Mouse (Mus musculus) heart, embryonic 13.5 days (tissue): Measurements from ENCODE around the gene Coro6. TPM values are rescaled to one million over a fixed set of nuclear protein-coding genes. Genes with fewer than 3 reads are reported as not detected.

ENCODE experiments used
- ATAC-seq: fragments of 200-750 bp; cut with Nextera tagmentation; 2 replicates; pipeline ENCODE4 v1.8.0; 2017; ENCODE audit warnings: moderate TSS enrichment; ENCODE audit not compliant: insufficient number of reproducible peaks, low FRiP score, low TSS enrichment; ENCODE audit errors: extremely low read depth
- H3K27ac ChIP-seq: fragments of 300-500 bp; sonication (generic); replicated peaks from 2 replicates; pipeline ENCODE4 v1.5.1; 2015; ENCODE audit warnings: moderate library complexity, mild to moderate bottlenecking, inconsistent platforms
- H3K27me3 ChIP-seq: fragments of 300-500 bp; sonication (generic); replicated peaks from 2 replicates; pipeline ENCODE4 v1.6.1; 2015; ENCODE audit warnings: mild to moderate bottlenecking, inconsistent platforms
- H3K36me3 ChIP-seq: fragments of 300-500 bp; sonication (generic); 2 replicates; pipeline ENCODE4 v1.6.1; 2015; ENCODE audit warnings: mild to moderate bottlenecking, inconsistent platforms
- H3K4me1 ChIP-seq: fragments of 300-500 bp; sonication (generic); 2 replicates; pipeline ENCODE4 v1.6.1; 2015; ENCODE audit warnings: inconsistent platforms
- H3K4me2 ChIP-seq: fragments of 300-500 bp; sonication (generic); 2 replicates; pipeline ENCODE4 v1.6.1; 2015; ENCODE audit warnings: inconsistent platforms, mild to moderate bottlenecking, moderate library complexity
- H3K4me3 ChIP-seq: fragments of 300-500 bp; sonication (generic); 2 replicates; pipeline ENCODE4 v1.5.1; 2015; ENCODE audit warnings: moderate library complexity, mild to moderate bottlenecking, inconsistent platforms
- H3K9ac ChIP-seq: fragments of 300-500 bp; sonication (generic); 2 replicates; pipeline ENCODE4 v1.6.1; 2015; ENCODE audit warnings: inconsistent platforms, mild to moderate bottlenecking, moderate library complexity
- H3K9me3 ChIP-seq: fragments of 300-500 bp; sonication (generic); 2 replicates; pipeline ENCODE4 v1.6.1; 2016; ENCODE audit warnings: inconsistent platforms
- WGBS: fragments of 180-500 bp; shearing (Covaris S2); methylation state at CpG from one replicate; pipeline ENCODE4 v1.1.7; 2015; ENCODE audit warnings: mixed read lengths; 5-methylcytosine and 5-hydroxymethylcytosine counted together
- polyA plus RNA-seq: library from polyadenylated mRNA; unstranded; fragments of >200 nt; fragmentation: Nextera tagmentation; extraction: Ambion mirVana; gene quantifications from 2 replicates; pipeline ENCODE4 v1.2.1, GENCODE M21; 2015

The Coro6 gene
- polyA plus RNA-seq, 1 experiment from 2014 or later, result 28.8 TPM

DNA sequence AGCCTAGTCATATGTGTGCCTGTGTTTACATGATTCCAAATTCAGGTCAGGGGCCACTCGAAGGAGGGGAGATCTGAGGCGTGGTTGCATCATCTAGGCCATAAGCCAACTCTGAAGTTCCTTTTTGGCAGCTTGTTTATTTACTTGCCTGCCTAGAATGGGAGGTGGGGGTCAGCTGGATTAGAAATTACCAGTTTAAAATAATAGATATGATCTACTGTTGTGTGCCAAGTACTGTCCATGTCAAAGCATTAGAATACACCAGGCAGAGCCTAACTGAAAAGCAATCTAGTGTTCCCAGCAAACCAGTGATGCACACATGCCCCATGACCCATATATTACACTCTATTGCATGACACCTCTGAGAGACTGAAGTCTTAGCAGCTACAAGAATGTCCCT lies 17.3 kb upstream of the Coro6 start:
- Histone ChIP-seq H3K36me3 (peaks cover 80% of the 10 kb centered on the region), H3K4me3 (no peak overlapping the region), H3K27ac (peak overlapping the region; percentile 16; the same call in 1 of the 2 replicates), H3K4me1 (peaks cover 61% of the 10 kb centered on the region), H3K9me3 (no peaks in the 10 kb centered on the region), H3K4me2 (no peak overlapping the region), H3K27me3 (no peaks in the 10 kb centered on the region), H3K9ac (no peak overlapping the region)
- no peak for ATAC-seq
- WGBS, result 50% methylated on average over 2 of the region's 2 CpGs

DNA sequence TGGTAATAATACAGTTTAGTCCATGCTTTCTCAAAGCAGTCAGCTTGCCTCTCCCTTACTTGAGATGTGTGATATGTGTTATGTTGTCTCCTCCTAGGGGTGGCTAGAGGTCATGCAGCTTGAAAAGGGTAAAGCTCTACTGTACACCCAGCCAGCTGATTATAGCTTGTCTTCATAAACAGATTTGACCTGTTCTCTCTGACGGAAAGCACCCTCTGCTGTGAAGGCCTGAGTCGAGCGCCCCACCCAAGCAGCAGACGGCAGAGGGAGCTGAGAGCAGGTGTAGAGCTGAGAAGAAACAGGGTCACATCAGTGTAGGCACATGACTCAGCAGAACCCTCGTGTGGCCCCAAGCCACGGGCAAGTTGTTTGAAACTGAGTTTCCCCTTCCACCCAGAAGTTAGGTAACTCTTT lies 15.6 kb upstream of the Coro6 start:
- Histone ChIP-seq H3K27ac (peak overlapping the region; percentile 51), H3K4me3 (no peak overlapping the region), H3K4me1 (peaks cover 46% of the 10 kb centered on the region), H3K4me2 (no peak overlapping the region), H3K9ac (peak overlapping the region; percentile 40), H3K36me3 (peaks cover 80% of the 10 kb centered on the region), H3K9me3 (no peaks in the 10 kb centered on the region), H3K27me3 (no peaks in the 10 kb centered on the region)
- ATAC-seq, result peak; percentile 69
- 25% methylated on average over 6 of the region's 6 CpGs for WGBS

DNA sequence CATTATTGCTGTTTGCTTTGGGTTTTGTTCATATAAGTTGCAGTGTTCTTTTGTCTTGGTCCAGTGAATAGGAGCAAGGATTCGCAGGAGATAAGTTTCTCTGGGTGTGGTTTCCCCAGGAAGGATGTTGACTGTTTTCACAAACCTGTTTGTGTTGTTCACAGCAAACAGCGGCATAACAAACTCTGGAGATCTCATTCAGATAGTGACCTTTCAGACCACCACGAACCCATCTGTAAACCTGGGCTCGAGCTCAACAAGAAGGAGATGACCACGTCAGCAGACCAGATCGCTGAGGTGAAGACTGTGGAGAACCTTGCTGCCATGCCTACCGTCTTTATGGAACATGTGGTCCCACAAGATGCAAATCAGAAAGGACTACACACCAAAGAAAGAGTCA lies 13.0 kb upstream of the Coro6 start:
- WGBS, result 84% methylated on average over 7 of the region's 7 CpGs
- no peak overlapping the region for H3K27ac ChIP-seq
- H3K27me3 ChIP-seq, result no peaks in the 10 kb centered on the region
- H3K4me1 ChIP-seq, result peaks cover 22% of the 10 kb centered on the region
- no peak overlapping the region for H3K9ac ChIP-seq
- no peaks in the 10 kb centered on the region for H3K9me3 ChIP-seq
- ATAC-seq, result no peak
- no peak overlapping the region for H3K4me3 ChIP-seq
- H3K36me3 ChIP-seq, result peaks cover 79% of the 10 kb centered on the region
- no peak overlapping the region for H3K4me2 ChIP-seq

DNA sequence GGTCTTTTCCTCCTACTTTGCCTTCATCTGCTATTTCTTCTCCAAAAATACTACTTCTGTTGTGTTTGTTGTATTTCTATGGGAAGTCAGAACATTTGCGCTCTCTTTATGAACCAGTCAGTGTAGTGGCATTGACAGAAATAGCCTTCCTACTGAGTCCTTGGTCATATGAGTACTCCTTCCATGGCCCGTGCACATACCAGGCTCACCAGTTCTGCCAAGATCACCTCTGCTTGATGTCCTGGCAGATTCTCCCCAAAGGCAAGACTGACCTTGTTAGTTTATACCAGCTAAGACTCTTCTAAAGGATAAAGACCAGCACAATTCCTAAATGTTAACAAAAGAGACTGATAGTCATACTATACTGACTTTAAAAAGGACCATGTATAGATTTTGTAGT lies 10.5 kb upstream of the Coro6 start:
- H3K27ac ChIP-seq, result no peak overlapping the region
- H3K4me2 ChIP-seq, result no peak overlapping the region
- no peak overlapping the region for H3K4me3 ChIP-seq
- WGBS, result 85% methylated on average over 2 of the region's 2 CpGs
- peaks cover 12% of the 10 kb centered on the region for H3K4me1 ChIP-seq
- no peak overlapping the region for H3K9ac ChIP-seq
- no peaks in the 10 kb centered on the region for H3K9me3 ChIP-seq
- no peak for ATAC-seq
- peaks cover 89% of the 10 kb centered on the region for H3K36me3 ChIP-seq
- H3K27me3 ChIP-seq, result no peaks in the 10 kb centered on the region

DNA sequence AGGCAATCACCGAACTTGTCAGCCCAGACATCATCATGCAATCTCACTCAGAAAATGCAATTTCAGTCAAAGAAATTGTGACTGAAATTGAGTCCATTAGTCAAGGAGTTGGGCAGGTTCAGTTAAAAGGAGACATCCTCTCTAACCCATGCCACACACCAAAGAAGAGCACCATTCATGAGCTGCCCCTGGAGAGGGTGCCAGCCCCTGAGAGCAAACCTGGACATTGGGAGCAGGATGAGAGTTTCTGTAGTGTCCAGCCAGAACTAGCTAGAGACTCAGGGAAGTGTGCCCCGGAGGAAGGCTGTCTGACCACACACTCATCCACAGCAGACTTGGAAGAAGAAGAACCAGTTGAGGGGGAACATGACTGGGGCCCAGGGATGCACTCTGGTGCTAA lies 8.8 kb upstream of the Coro6 start:
- no peaks in the 10 kb centered on the region for H3K27me3 ChIP-seq
- H3K4me3 ChIP-seq, result no peak overlapping the region
- 83% methylated on average over 2 of the region's 2 CpGs for WGBS
- no peaks in the 10 kb centered on the region for H3K9me3 ChIP-seq
- H3K9ac ChIP-seq, result no peak overlapping the region
- ATAC-seq, result no peak
- no peak overlapping the region for H3K27ac ChIP-seq
- H3K4me1 ChIP-seq, result peaks cover 16% of the 10 kb centered on the region
- H3K36me3 ChIP-seq, result peaks cover 82% of the 10 kb centered on the region
- no peak overlapping the region for H3K4me2 ChIP-seq

DNA sequence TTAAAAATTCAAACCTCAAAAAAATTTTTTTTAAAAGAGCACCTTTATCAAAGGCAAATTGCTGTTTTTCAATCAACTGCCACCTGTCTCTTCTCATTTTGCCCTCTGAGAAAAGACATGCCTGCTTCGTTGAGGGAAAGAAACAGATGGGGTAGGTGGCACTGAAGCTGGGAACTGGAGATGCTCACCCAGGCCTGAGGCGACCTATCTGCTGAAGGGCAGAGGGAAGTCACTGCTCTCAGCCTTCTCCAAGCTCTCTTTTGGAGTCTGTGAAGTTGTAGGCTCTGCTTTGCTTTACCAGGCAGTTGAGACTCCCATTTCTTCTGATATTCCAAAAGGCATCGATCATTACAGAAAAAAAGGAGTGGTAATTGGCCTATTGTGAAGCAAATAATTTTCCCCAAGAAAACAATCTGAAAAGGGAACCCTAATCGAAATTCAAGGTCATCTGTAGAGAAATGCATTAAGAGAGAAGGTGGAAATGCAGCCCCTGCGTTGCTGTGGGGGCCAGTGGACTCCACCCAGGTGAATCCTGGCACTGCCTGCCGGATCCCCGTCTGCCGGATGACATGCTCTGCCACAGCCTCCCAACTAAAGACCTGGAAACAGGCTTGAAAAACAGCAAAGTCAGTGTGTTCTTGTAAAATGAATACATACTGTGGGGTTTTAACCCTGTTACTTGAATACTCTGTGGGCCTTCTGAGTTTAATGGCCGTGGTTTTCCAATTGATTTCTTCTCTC lies 6.3 kb upstream of the Coro6 start:
- no peak for ATAC-seq
- Histone ChIP-seq H3K9ac (peak overlapping the region; percentile 9), H3K27me3 (peaks cover 6% of the 10 kb centered on the region), H3K4me1 (peaks cover 16% of the 10 kb centered on the region), H3K4me2 (no peak overlapping the region), H3K9me3 (no peaks in the 10 kb centered on the region), H3K4me3 (no peak overlapping the region), H3K27ac (peak overlapping the region; percentile 1; the same call in 1 of the 2 replicates), H3K36me3 (peaks cover 64% of the 10 kb centered on the region)
- WGBS, result 80% methylated on average over 9 of the region's 9 CpGs

DNA sequence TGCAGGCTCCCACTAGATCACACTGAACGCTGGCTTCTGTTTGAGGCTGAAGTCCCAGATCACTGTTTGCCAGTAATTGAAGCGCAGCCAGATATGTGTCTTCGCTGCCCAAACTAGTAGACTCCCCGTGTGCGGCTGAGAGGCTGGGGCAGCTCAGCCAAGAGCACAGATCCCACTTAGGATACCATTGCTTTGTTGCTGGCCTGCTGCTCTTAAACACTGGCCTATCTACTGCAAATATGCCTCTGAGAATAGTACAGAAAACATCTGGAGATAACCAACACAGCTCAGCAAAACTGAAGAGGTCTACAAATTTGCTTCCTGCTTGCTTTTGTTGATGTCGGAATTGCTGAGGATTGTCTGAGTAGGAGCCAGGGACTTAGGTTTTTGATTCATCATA lies 5.3 kb upstream of the Coro6 start:
- WGBS, result 35% methylated on average over 6 of the region's 6 CpGs
- Histone ChIP-seq H3K4me2 (peak overlapping the region; percentile 18), H3K36me3 (peaks cover 56% of the 10 kb centered on the region), H3K4me3 (no peak overlapping the region), H3K4me1 (peaks cover 26% of the 10 kb centered on the region), H3K9me3 (no peaks in the 10 kb centered on the region), H3K27me3 (peaks cover 10% of the 10 kb centered on the region), H3K27ac (peak overlapping the region; percentile 78), H3K9ac (no peak overlapping the region)
- no peak for ATAC-seq

DNA sequence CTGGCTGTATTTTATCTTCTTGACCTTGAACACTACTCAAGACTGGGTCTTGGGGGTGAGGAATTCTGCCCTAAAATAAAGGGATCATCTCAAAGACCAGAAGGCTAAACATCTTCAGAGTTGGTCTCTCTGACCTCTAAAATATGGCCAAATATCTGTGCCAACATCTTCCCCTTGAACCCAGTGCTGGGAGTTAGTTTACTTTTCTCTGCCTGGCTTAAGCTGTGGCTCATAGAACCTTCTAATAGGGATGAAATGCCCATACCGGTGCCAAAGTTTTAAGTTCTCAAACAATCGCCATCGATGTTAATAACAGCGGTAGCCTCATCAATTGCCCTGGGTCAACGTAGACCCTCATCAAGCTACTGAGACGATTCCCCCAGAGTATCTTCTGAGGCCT lies 355 bp upstream of the Coro6 start:
- Histone ChIP-seq H3K4me3 (peak overlapping the region; percentile 67), H3K4me2 (peak overlapping the region; percentile 88), H3K27me3 (peaks cover 31% of the 10 kb centered on the region), H3K9me3 (no peaks in the 10 kb centered on the region), H3K4me1 (peaks cover 60% of the 10 kb centered on the region), H3K9ac (peak overlapping the region; percentile 89), H3K27ac (peak overlapping the region; percentile 95), H3K36me3 (peaks cover 20% of the 10 kb centered on the region; the same call in 1 of the 2 replicates)
- WGBS, result 4% methylated on average over 6 of the region's 6 CpGs
- ATAC-seq, result no peak

DNA sequence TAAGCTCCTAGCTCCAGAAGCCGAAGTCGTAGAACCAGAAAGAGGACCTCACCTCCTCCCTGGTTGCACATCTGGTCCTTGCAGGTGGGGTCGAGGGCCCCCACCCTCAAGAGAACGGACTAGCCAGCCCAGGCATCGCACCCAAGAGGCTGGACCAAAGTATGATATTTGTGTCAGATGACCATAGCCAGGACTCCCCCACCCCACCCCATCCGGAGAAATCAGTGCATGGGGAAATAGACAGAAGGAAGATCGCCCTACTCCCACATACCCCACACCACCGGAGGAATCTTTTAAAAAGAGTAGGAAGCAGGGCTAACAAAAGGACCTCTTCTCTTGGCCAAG lies 862 bp downstream of the Coro6 start:
- 33% methylated on average over 8 of the region's 8 CpGs for WGBS
- peaks cover 66% of the 10 kb centered on the region for H3K4me1 ChIP-seq
- ATAC-seq, result no peak
- 0 out of 2 replicates have a peak, but pooled peaks cover 13% of the 10 kb centered on the region for H3K36me3 ChIP-seq
- peak overlapping the region; percentile 88 for H3K4me2 ChIP-seq
- peak overlapping the region; percentile 89 for H3K9ac ChIP-seq
- H3K27ac ChIP-seq, result peak overlapping the region; percentile 95
- peak overlapping the region; percentile 67 for H3K4me3 ChIP-seq
- H3K9me3 ChIP-seq, result no peaks in the 10 kb centered on the region
- peaks cover 42% of the 10 kb centered on the region for H3K27me3 ChIP-seq

DNA sequence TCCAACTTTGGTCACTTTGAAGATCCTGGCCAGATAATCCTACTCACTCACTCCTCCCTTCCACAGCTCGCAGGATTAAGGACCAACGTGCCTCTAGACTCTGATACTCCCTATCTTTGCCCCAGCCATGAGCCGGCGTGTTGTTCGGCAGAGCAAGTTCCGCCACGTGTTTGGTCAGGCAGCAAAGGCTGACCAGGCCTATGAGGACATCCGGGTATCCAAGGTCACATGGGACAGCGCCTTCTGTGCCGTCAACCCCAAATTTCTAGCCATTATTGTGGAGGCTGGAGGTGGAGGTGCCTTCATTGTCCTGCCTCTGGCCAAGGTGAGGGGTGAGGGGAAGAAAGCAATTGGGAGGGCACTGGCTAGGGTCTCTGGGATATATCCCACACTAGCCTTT lies 1.6 kb downstream of the Coro6 start:
- Histone ChIP-seq H3K4me1 (peaks cover 66% of the 10 kb centered on the region), H3K27ac (peak overlapping the region; percentile 95), H3K9me3 (no peaks in the 10 kb centered on the region), H3K4me3 (peak overlapping the region; percentile 67; the same call in 1 of the 2 replicates), H3K27me3 (peaks cover 48% of the 10 kb centered on the region), H3K9ac (peak overlapping the region; percentile 89), H3K4me2 (peak overlapping the region; percentile 88), H3K36me3 (peaks cover 13% of the 10 kb centered on the region; the same call in 1 of the 2 replicates)
- 60% methylated on average over 10 of the region's 10 CpGs for WGBS
- ATAC-seq, result no peak

DNA sequence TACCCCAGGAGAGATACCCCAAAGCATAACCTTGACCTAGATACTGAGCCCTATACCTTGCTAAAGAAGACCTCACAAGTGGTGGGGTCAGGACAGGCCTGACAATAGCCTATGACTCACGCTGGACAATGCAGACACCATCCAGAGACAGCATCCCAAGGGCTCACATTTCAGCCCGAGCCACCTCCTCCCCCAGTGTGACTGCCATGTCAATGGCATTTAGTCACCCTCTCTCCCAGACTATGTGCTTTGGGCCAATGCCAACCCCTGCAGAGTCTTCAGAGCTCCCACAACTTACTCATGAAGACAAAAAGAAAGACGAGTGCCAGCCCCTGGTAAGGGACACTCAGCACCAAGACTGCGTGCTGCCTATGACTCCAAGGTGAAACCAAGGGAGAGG lies 2.5 kb downstream of the Coro6 start:
- Histone ChIP-seq H3K27me3 (peaks cover 57% of the 10 kb centered on the region), H3K9me3 (no peaks in the 10 kb centered on the region), H3K4me3 (no peak overlapping the region), H3K27ac (peak overlapping the region; percentile 95), H3K4me2 (peak overlapping the region; percentile 27), H3K4me1 (peaks cover 66% of the 10 kb centered on the region), H3K9ac (peak overlapping the region; percentile 58; the same call in 1 of the 2 replicates), H3K36me3 (peaks cover 17% of the 10 kb centered on the region)
- ATAC-seq, result 0 out of 2 replicates have a peak, but pooled peaks have one; percentile 15
- 18% methylated on average over 4 of the region's 4 CpGs for WGBS

DNA sequence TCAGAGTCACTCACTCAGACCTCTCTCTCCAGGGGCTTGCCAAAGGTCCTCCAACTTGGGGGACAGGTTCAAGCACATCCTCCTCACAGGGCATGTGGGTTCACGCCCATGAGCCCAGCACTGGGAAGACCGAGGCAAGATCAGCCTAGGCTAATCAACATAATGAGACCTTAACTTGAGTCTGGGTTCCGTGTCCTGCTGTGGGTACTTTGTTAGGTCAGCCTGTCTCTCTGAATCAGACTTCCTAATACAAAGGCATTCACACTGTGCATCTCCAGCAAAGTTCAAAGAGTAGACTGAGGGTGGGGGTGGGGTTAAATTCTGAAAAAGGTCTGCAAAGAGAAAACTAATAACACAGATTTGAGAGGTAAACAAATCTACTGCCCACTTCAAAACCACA lies 2.9 kb downstream of the Coro6 start:
- WGBS, result 70% methylated on average over 3 of the region's 3 CpGs
- Histone ChIP-seq H3K9me3 (no peaks in the 10 kb centered on the region), H3K27ac (peak overlapping the region; percentile 95), H3K4me3 (no peak overlapping the region), H3K9ac (peak overlapping the region; percentile 58; the same call in 1 of the 2 replicates), H3K4me1 (peaks cover 66% of the 10 kb centered on the region), H3K27me3 (peaks cover 58% of the 10 kb centered on the region), H3K4me2 (peak overlapping the region; percentile 27), H3K36me3 (peaks cover 18% of the 10 kb centered on the region)
- ATAC-seq, result no peak
